34 mouse cellular contexts compared by ENCODE assay signal in genomic region chr12:116414941-116415340, GRCm38 (mm10).
"Had no signal": no experiment of that assay in that cellular context is flagged by ENCODE, and none has a peak within 500 bp of the region (broad histone marks: within the 10 kb centered on the region; RNA-seq: fewer than 3 reads in every experiment).

No protein-coding gene starts in this region.

- H3K9me3 ChIP-seq: heart, embryonic 10.5 days; heart, embryonic 12.5 days; heart, embryonic 13.5 days; heart, embryonic 15.5 days; hindbrain, embryonic 10.5 days; hindbrain, embryonic 12.5 days; hindbrain, embryonic 13.5 days; hindbrain, embryonic 15.5 days; kidney, embryonic 15.5 days had no signal

- H3K4me2 ChIP-seq: heart, embryonic 12.5 days; heart, embryonic 13.5 days; heart, embryonic 15.5 days; hindbrain, embryonic 12.5 days; hindbrain, embryonic 13.5 days; hindbrain, embryonic 14.5 days; hindbrain, embryonic 15.5 days; kidney, embryonic 15.5 days had no signal

- H3K9ac ChIP-seq: heart, embryonic 12.5 days; heart, embryonic 13.5 days; heart, embryonic 15.5 days; hindbrain, embryonic 12.5 days; hindbrain, embryonic 13.5 days; hindbrain, embryonic 14.5 days; hindbrain, embryonic 15.5 days; kidney, embryonic 15.5 days had no signal

- H3K4me1 ChIP-seq: heart, embryonic 10.5 days; heart, embryonic 12.5 days; heart, embryonic 13.5 days; heart, embryonic 15.5 days; hindbrain, embryonic 10.5 days; hindbrain, embryonic 12.5 days; hindbrain, embryonic 13.5 days; hindbrain, embryonic 15.5 days; kidney, embryonic 15.5 days had no signal

- H3K27me3 ChIP-seq: heart, embryonic 12.5 days; heart, embryonic 13.5 days; heart, embryonic 15.5 days; hindbrain, embryonic 12.5 days; hindbrain, embryonic 13.5 days; hindbrain, embryonic 15.5 days; kidney, embryonic 15.5 days had no signal

- ATAC-seq: hindbrain, embryonic 16.5 days; hindbrain, postnatal 0 days; inflammation-experienced regulatory T-cells, adult 6 months; intestine, embryonic 16.5 days; intestine, postnatal 0 days had no signal

- H3K27ac ChIP-seq: heart, embryonic 10.5 days; heart, embryonic 13.5 days; heart, embryonic 15.5 days; hindbrain, embryonic 10.5 days; hindbrain, embryonic 12.5 days; hindbrain, embryonic 13.5 days; hindbrain, embryonic 14.5 days; hindbrain, embryonic 15.5 days; hindbrain, postnatal 0 days; kidney, embryonic 15.5 days; kidney, postnatal 0 days; layer of hippocampus, adult 2 months; left cerebral cortex, adult 2 months had no signal

- H3K36me3 ChIP-seq: hindbrain, embryonic 13.5 days; hindbrain, embryonic 15.5 days had no signal

- H3K4me3 ChIP-seq: heart, embryonic 10.5 days; heart, embryonic 12.5 days; heart, embryonic 13.5 days; heart, embryonic 15.5 days; hindbrain, embryonic 10.5 days; hindbrain, embryonic 12.5 days; hindbrain, embryonic 13.5 days; hindbrain, embryonic 15.5 days; kidney, embryonic 15.5 days; layer of hippocampus, adult 2 months; left cerebral cortex, adult 2 months had no signal

- DNase-seq: heart, postnatal 10 days; heart, postnatal 14 days; heart, postnatal 36 days; heart, postnatal 4 days; kidney, adult 11 months; kidney, adult 18-20 months; kidney, adult 2 months; kidney, adult 8-10 months; kidney, adult 9 months; kidney, postnatal 10 days; kidney, postnatal 14 days; kidney, postnatal 25 days; kidney, postnatal 36 days; kidney, postnatal 4 days; layer of hippocampus, adult 9-11 months; layer of hippocampus, postnatal 36 days had no signal
